Mouse (Mus musculus): ENCODE results near the gene Rhoq.

Gene Rhoq

GRCm38 (mm10) chr17:86962894-86963585, at the start of gene Rhoq:
TSS of gene Rhoq (plus strand) at chr17:86963082.
- peak; percentile 62 to 69 for DNase-seq (ENCODE audit: low spot score in 2 of 2)

GRCm38 (mm10) chr17:86915540-86915939, 47.3 kb upstream of the Rhoq start:
- no peak for DNase-seq (ENCODE audit: low spot score in 2 of 2)

- no peak for DNase-seq (ENCODE audit: low spot score in 2 of 2)
Observed at GRCm38 (mm10) chr17:86917048-86917447, 45.8 kb upstream of the Rhoq start, which contains the start of gene Tmem247. TSS of gene Tmem247 (plus strand) at chr17:86917348.

GRCm38 (mm10) chr17:86918786-86919185, 44.1 kb upstream of the Rhoq start:
- DNase-seq (ENCODE audit: low spot score in 2 of 2), result no peak

- no peak for DNase-seq (ENCODE audit: low spot score in 2 of 2)
Observed at GRCm38 (mm10) chr17:86919729-86920128, 43.2 kb upstream of the Rhoq start.

- no peak for DNase-seq (ENCODE audit: low spot score in 2 of 2)
Observed at GRCm38 (mm10) chr17:86924679-86925078, 38.2 kb upstream of the Rhoq start.

- no peak for DNase-seq (ENCODE audit: low spot score in 2 of 2)
Observed at GRCm38 (mm10) chr17:86926836-86927235, 36.0 kb upstream of the Rhoq start.

GRCm38 (mm10) chr17:86929355-86929754, 33.5 kb upstream of the Rhoq start:
- no peak for DNase-seq (ENCODE audit: low spot score in 2 of 2)

- DNase-seq (ENCODE audit: low spot score in 2 of 2), result no peak
Observed at GRCm38 (mm10) chr17:86929981-86930380, 32.9 kb upstream of the Rhoq start.

- no peak for DNase-seq (ENCODE audit: low spot score in 2 of 2)
Observed at GRCm38 (mm10) chr17:86932896-86933295, 30.0 kb upstream of the Rhoq start.

GRCm38 (mm10) chr17:86937064-86937463, 25.8 kb upstream of the Rhoq start:
- DNase-seq (ENCODE audit: low spot score in 2 of 2), result no peak

GRCm38 (mm10) chr17:86937497-86938155, 25.3 kb upstream of the Rhoq start:
- peak in 1 of 2 experiments; percentile 28 for DNase-seq (ENCODE audit: low spot score in 2 of 2)

GRCm38 (mm10) chr17:86938683-86939082, 24.2 kb upstream of the Rhoq start:
- no peak for DNase-seq (ENCODE audit: low spot score in 2 of 2)

- no peak for DNase-seq (ENCODE audit: low spot score in 2 of 2)
Observed at GRCm38 (mm10) chr17:86942112-86942511, 20.8 kb upstream of the Rhoq start.

GRCm38 (mm10) chr17:86943158-86943557, 19.7 kb upstream of the Rhoq start:
- DNase-seq (ENCODE audit: low spot score in 2 of 2), result no peak

- DNase-seq (ENCODE audit: low spot score in 2 of 2), result no peak
Observed at GRCm38 (mm10) chr17:86946078-86946477, 16.8 kb upstream of the Rhoq start.

- no peak for DNase-seq (ENCODE audit: low spot score in 2 of 2)
Observed at GRCm38 (mm10) chr17:86947840-86948796, 14.8 kb upstream of the Rhoq start, which contains the start of gene Atp6v1e2. TSS of gene Atp6v1e2 (minus strand) at chr17:86947897.

- no peak for DNase-seq (ENCODE audit: low spot score in 2 of 2)
Observed at GRCm38 (mm10) chr17:86948801-86949200, 14.1 kb upstream of the Rhoq start.

GRCm38 (mm10) chr17:86957239-86957638, 5.6 kb upstream of the Rhoq start:
- DNase-seq (ENCODE audit: low spot score in 2 of 2), result no peak

GRCm38 (mm10) chr17:86957968-86958367, 4.9 kb upstream of the Rhoq start:
- no peak for DNase-seq (ENCODE audit: low spot score in 2 of 2)

- DNase-seq (ENCODE audit: low spot score in 2 of 2), result no peak
Observed at GRCm38 (mm10) chr17:86961301-86961841, 1.5 kb upstream of the Rhoq start.

Measured in spleen, postnatal 14 days (tissue).